Mouse (Mus musculus) left cerebral cortex, adult 11 months (tissue): ENCODE measurements around the gene Ssh1.

ENCODE experiments used
- DNase-seq: peaks from one replicate; pipeline ENCODE4 v3.0.0; 2022; ENCODE audit warnings: low spot score

Gene Ssh1

DNA sequence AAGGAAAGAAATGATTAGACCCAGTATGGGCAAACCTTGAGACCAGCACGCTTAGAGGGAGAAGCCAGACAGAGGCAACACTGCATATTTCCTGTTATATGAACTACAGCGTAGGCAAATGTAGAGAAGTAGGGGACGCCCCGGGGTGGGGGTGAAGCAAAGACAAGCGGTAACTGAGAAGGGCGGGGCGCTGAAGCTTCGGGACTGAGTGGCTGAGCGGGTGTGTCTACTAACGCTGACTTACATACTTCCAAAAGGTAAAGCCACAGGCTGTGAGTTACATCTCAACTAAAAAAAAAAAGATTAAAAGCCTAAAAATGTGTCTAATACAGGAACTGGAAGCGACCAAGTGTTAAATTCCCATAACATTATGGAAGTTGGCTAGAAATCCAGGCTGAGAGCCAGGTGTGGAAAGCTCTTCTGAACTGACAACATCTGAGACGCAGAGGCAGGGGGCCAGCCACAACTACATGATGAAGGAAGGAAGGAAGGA, 1.3 kb downstream of the Ssh1 start:
- DNase-seq: no peak

DNA sequence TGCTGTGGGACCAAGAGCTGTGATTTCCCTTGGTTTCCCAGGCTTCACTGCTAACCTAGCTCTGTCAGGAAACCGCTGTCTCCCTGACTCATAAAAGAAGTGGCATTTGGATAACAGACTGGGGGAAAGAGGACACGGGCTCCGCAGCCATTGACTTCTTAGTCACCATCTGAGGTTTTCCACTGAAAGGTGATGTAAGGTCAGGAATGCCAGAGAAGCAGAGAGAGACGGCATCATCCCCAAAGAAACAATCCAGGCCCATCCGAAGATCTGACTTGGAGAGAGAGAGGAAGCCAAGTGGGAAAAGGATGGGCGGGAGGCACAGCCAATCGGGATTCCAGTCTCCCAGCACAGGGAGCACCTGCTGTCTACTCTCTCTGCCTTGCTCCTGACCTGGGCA, 2.6 kb downstream of the Ssh1 start:
- no peak for DNase-seq

DNA sequence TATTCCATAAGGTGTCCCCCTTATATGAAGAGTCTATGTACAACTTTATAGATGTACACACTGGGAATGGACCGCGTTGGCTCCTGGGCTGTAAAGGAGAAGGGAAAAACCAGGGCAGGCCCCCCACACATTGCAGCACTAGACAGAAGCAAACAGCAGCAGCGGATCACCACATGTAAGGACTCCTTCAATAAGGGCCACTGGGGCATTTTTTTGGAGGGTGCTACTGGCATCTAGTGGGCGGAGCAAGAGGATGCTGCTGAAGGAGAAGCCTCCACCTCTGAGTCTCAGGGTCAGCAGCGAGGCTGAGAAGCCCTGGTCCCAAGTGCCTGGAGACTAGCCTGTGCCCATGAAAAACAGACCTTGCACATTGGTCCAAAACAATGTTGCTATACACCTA, 3.1 kb downstream of the Ssh1 start:
- DNase-seq: no peak

DNA sequence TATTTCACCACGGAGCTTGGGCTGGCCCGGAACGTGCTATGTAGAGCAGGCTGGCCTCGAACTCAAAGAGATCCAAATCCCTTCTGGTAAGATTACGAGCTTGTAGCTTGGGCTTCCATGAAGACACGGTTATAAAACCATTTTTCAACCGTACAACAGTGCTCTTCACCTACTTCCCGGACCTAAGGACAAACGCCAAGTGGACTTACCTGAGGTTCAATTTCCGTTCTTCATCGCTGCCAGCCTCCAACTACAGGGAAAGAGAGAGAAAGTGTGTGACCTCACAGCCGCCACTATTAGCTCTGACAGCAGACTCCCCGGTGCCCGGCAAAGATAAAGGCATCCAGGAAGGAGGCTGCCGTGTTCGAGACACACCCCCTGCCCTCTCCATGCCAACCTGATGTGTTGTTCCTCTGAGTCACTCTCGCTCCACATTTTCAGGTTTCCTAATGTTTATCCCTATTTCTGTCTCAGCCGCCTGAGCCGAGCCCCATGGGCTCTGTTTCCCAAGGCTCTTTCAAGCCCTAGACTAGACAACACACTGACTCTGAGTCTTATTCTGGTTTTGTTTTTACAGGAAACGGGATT, 4.2 kb downstream of the Ssh1 start:
- no peak for DNase-seq

DNA sequence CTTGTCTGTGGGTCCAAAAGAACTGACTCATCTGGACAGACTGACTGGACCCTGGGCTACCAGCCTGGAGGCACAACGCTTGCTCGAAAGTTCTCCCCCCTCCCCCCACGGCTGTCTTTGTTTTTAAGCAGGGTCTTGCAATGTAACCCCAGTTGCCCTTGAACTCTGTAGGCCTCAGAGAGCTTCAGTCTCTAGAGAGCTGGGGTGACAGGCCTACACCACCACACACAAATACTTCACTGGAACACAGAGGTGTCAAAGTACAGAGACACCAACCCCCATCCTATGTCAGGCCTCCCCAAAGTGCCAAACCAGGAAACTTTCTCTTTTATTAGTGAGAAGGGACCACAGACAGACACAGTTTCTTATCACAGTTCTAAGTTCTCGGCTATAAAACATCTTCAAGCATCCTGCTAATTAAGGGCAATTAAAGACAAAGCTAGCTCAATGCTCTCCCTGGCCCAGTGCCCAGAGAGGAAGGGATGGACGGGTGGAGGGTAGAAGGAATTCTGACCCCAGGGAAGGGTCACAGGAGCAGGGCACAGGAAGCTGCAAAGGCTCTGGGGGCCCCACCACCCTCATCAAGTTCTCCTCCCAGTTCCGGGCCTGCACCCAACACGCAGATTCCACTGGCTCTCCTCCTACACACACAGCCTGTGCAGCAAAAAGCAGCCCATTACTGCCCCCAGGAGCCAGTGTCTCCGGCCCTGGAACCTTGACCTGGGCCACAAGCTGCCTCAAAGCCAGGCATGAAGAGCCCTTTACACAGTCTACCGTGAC, 7.3 kb downstream of the Ssh1 start:
- no peak for DNase-seq

DNA sequence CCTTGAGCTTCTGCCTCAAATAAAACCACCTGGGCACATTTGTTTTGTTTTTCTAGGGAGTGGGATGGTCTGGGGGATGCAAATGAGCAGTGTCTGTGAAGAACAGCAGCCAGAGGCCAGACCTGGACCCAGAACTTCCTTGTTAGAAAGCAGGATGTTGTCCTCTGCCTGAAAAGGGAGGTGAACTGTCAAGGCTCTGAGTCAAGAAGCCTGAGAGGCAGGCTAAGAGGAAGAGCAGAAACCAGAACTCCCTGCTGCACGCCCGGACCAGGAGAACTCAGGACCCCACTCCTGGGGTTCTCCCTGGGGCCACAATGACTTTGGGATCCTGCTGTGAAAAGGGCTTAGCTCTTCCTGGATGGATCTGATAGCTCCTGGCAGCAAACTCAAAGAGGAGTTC, 8.0 kb downstream of the Ssh1 start:
- DNase-seq: no peak

DNA sequence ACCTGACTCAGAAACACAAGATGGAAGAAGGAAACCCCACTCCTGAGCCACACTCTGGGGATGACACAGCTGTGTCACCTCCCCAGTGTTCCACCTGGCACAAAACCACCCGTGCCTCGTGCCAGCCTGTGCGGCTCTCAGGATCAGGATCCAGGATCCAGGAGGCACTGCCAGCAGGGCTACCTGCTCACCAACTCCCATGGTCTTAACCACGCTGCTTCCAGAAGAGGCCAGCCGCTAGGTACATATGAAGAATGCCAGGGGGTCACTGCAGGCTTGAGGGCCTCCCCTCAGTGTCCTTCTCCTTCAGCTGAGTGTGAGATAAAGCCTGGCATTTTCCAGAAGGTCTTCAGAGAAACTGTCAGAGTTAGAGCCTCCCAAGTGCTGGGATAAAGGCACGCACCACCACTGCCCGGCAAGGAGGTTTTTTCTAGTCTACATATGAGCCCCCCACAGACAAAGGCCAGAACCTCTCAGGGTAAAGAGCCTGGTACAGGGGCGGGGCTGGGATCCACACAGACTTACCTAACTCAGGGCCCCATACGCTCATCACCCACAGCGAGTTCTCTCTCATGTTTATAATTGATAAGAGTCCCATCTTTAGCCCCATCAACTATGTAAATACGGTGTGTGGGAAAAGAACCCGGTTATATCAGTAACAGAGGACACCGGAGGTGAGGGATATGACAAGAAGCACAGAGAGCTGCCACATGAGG, 9.5 kb downstream of the Ssh1 start:
- no peak for DNase-seq

DNA sequence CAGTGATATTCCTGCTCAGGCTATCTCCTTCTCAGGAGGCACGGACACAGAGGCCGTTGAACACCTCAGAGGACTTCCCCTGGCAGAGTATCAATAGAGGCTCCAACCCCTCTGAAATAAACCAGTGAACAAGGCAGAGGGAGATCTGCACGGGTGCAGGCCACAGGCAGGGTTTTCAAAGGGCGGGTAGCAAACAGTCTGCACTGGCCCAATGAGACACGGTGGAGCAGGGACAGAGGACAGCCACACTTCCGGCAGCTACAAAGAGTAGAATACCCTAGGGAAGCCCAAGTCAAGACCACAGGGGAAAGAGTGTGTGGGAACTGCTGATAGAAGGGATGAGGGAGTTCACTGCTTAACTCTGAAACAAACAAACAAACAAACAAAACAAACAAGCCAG, 10.2 kb downstream of the Ssh1 start:
- DNase-seq: no peak

DNA sequence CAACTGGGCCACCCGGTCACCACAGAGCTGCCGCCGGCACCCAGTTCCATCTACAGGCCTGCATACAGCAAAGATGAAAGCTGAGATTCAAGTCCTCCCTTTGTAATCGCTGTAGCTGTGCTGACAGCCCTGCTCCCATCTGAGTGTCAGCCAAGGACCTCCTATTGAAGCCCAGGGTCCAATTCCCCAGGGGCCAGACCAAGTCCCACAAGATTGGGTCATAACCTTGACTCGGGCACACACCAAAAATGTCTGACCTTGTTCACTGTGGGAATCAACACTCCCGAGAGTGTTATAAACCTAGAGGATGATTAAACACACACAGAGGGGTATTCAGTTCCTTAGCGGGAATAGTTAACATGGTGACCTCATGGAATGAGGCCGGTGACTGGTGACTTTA, 11.9 kb downstream of the Ssh1 start:
- DNase-seq: no peak

DNA sequence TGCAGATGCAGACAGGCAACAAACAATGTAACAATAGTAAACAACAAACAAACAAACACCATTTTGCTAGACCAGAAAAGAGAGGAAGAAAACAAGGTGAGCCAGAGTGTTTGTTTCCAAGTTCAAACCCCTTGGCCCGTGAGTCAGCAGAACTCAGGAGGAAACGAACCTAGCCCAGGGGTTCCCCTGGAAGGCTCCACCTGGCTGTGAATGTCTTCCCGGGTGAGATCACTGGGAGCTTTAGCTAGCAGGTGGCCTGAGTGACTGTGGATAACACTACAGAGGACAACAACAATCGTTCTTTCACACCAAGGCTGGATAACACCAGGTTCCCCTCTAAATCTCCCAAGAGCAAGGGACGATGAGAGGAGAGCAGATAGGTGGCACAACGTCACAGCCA, 12.5 kb downstream of the Ssh1 start:
- DNase-seq: no peak

DNA sequence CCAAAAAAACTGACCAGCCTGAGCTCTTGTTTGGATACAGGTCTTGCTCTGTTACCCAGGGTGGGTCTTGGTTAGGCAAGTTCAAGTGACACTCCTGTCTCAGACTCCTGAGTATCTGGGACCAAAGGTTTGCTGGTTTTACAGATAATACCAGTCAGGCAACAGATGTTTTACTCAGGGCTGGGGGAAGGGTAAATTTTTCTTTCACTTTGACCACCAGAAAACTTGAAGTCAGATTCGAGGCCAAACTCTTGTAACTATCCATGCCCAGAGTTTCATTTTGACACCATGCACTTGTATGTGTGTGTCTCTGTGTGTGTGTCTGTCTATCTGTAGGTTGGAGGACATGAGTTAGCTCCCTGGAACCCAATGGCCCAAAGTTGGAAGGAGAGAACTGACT, 13.2 kb downstream of the Ssh1 start:
- DNase-seq: no peak

DNA sequence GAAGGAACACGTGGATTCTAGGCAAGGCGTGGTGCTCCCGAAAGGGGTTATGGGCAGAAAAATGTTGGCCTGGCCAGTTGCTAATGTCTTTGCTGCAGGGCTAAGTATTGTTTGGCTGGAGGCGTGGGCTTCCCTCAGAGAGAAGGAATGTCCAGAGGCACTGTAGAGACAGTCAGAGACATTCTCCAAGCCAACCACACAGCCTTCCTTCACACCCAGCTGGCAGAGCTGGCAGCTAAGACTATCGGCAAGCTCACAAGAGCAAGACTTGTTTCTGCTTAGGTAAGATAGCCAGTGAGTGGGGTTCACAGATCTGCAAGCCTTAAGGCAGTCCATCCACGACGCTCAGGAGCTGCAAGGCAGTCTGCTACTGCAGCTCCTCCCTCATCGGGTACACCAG, 16.4 kb downstream of the Ssh1 start:
- no peak for DNase-seq

DNA sequence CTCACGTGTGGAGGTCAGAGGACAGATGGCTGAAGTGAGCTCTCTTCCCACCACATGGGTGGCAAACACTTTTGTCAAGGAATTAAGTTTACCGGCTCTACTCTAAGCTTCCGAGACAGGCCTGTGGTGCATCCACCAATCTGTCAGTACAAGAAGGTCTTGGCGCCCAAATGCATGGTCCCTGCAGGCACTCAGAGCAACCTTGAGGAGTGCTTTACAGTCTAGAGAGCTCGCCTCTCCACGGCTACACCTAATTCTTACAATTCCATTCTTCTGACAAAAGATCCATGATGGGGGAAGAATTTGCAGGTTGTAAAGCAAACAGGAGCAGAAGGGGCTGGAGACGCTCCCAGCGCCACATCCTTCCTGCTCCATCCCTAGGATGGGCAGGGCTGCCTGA, 17.1 kb downstream of the Ssh1 start:
- no peak for DNase-seq

DNA sequence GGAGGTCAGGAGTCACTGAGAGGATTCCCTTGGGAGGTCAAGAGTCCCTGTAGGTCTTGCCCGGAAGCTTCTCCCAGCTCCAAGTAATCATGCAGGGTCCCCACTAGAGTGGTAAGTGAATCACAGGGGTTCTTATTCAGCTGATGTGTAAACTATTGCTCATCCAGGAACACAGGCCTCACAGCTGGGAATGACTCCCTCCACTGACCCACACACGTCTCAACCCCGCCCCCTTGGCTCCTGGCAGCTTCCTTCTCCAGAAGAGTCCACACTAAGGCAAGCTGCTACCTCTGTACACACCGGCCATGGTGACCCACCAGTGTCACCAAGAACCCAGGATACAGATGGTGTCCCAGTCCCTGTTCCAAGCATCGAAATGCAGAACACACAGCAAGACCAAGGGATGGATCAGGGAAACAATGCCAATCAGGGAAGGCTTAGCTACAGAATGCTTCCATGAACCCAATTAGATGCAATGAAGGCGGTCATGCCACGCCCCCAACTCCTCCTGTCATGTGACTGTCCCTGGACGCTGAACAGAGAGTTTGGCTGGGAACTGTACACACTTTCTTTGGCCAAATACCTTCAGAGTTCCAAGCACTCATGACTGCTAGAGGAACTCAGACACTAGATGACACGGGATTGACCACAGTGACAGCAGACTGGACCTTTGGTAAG, 18.0 kb downstream of the Ssh1 start:
- DNase-seq: no peak

DNA sequence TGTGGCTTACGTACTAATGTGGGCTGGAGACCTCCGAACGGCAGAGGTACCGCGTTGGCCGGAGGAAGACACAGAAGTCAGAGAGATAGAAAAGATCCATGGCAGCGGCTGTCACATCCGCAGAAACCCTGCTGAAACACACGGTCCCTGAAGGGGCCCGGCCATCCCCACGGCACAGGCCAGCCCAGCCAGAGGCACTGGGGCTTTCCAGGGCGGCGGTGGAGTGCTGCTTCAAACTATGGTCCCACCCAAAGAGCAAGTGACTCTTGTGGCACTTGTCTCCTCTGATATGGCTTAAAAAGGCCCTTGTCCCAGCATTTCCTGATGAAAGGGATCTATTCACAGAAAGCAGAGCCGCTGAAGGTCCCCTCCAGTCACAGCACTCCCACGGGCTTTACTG, 19.1 kb downstream of the Ssh1 start:
- DNase-seq: no peak

DNA sequence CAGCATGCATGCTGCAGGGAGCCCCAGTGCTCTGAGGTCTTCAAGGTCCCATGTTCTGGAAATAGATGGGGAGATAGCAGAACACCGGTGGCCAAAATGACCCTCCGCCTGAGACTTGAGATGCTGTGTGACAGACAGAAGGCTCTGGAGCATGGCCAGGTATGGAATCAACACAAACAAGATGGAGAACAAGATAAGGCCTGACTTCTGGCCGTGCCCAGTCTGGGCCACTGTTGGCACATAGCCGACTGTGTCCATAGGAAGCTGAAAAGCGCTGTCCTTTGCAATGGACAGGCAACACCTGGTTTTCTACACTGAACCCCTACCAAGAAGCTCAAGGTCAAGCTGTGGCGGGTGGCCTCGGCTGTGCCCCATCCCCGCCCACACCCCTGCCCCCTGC, 19.9 kb downstream of the Ssh1 start:
- DNase-seq: no peak

DNA sequence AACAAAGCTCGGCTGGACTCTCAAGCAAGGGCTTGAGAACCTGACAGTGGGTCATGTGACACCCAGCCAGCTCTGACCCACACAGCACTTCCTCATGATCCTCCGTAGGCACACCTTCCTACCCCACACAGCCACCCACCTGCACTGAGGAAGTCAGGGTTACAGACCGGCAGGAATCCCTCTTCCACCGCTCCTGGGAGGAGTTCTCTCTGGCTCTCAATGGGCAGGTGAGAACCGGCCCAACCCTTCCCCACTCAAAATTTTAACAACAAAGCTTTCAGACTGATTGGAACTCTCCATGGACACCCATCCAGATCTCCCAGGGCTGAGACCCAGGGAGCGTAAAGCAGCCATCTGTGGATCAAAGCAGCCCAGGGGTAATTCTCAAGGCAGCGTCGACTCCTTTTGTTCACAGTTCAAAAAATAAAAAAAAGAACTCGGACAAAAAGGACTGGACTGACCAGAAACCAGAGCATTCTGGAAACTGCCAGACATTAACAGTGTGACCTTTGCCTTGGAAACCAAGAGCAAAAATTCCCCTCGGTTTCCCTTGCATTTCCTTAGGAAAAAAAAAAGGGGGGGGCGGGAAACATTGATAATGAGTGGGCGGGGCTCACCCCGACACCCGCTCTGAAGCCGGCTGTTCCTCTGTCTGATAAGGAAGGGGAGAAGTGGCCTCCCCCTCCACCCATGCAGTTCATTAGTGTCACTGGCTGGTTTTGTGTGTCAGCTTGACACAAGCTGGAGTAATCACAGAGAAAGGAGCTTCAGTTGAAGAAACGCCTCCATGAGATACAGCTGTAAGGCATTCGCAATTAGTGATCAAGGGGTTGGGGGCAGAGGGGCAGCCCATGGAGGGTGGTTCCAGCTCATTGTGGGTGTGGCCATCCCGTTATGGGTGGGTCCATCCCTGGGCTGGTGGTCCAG, 20.8 kb downstream of the Ssh1 start:
- DNase-seq: no peak

DNA sequence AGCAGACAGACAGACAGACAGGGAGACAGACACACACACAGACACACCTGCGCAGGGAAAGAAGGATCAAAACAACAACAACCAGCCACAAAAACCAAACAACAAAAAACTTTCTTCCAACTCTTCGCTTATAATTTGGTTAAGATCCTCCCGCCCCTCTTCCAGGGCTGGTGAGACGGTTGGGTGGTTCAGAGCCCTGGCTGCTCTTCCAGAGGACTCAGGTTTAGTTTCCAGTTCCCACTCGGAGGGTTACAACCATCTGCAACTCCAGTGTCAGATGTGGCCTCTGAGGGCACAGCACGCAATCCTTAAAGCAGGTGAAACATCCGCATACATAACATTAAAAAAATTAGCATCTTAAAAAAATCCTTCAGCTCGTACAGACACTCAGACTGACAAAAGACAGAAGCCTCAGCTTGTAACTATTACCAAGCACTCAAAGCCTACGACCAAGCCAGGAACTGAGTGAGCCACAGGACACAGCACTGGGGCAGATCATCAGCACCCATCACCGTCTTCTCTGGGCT, 22.2 kb downstream of the Ssh1 start:
- DNase-seq: no peak

DNA sequence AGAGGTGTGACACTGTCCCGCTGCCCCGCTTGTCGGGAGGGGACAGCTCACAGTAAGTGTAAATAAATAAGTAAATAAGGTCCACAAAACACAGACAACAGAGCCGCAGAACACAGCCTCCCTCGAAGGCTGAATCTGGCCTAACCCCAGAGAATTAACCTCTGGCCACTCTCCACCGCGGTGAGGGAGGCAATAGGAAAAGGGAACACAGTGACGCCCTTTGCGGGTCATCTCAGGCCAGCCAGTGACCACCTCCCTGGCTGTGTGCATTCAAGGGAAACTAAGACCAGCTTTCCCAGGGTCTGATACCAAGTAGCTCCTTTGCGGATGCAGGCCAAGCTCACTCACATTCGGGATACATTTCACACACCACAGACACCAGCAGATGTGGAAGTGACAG, 25.3 kb downstream of the Ssh1 start:
- DNase-seq: no peak

DNA sequence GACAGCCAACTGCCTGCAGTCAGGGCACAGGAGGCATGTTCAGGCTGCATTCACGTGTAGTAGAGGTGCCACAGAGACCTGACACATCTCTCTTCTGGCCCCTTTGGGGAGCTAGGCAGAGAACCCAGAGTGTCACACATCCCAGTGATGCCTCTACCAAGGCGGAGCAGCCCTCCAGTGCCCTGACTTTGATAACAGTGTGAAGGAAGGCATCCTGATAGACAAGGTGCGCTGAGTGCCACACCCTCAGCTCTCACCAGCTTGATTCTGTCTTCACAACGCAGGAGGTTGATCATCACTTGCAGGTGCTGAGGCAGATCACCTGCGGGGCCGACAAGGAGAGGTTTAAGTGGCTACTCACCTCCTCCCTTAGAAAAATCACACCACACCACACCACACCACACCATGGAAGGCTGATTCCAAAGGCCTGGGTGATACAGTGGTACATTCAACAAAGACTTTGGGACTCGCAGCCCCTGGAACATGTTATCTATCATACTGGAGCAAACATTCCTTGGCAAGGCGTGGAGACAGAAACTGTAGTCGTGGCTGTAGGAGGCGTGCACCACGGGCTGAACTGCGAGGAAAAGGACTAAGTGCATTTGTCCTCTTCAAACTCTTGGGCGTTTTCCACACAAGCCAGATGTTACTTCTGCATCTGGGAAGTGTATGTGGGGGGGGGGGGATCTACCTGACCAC, 27.1 kb downstream of the Ssh1 start:
- no peak for DNase-seq

DNA sequence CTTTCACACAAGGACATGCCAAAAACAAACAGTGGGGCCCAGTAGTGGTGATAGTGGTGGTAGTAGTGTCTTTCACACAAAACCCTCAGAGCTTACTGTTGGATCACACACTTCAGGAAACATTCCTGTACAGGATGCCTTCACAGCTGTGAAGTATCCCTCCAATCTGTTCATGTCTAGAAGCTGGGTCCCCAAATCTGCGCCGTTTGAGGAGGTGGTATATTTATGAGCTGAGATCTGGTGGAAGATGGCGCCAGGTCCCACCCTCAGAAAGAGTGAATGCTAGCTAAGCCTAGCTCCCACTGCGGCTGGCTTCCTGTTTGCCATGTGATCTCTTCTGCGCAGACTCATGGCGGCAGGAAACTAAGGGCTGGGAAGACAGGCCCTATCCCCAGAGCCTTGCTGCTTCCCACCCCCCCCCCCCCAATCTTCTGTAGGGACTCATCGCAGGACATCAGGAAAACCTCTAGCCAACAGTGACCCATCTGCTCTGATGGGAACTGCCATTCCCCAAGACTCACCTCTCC, 28.0 kb downstream of the Ssh1 start:
- no peak for DNase-seq
